Mouse (Mus musculus): Measurements from ENCODE around the gene P2ry6.

P2ry6 gene

GRCm38 (mm10) chr7:100916526-100916925 lies 57.9 kb downstream of the P2ry6 start:
- DNase-seq (ENCODE audit: low spot score in 2 of 2), result no peak

GRCm38 (mm10) chr7:100915204-100915603 lies 59.2 kb downstream of the P2ry6 start:
- DNase-seq (ENCODE audit: low spot score in 2 of 2), result no peak

GRCm38 (mm10) chr7:100911791-100912190 lies 62.7 kb downstream of the P2ry6 start:
- DNase-seq (ENCODE audit: low spot score in 2 of 2), result no peak

- DNase-seq (ENCODE audit: low spot score in 2 of 2), result no peak
Measured at GRCm38 (mm10) chr7:100911246-100911770, 63.1 kb downstream of the P2ry6 start.

- no peak for DNase-seq (ENCODE audit: low spot score in 2 of 2)
Measured at GRCm38 (mm10) chr7:100908567-100908966, 65.9 kb downstream of the P2ry6 start.

GRCm38 (mm10) chr7:100908061-100908460 lies 66.4 kb downstream of the P2ry6 start:
- no peak for DNase-seq (ENCODE audit: low spot score in 2 of 2)

- peak; percentile 79 to 84 for DNase-seq (ENCODE audit: low spot score in 2 of 2)
Measured at GRCm38 (mm10) chr7:100907231-100907630, 67.2 kb downstream of the P2ry6 start.

- DNase-seq (ENCODE audit: low spot score in 2 of 2), result no peak
Measured at GRCm38 (mm10) chr7:100906029-100906789, 68.2 kb downstream of the P2ry6 start.

- DNase-seq (ENCODE audit: low spot score in 2 of 2), result no peak
Measured at GRCm38 (mm10) chr7:100905037-100905436, 69.4 kb downstream of the P2ry6 start.

GRCm38 (mm10) chr7:100904612-100905011 lies 69.8 kb downstream of the P2ry6 start:
- no peak for DNase-seq (ENCODE audit: low spot score in 2 of 2)

- DNase-seq (ENCODE audit: low spot score in 2 of 2), result no peak
Measured at GRCm38 (mm10) chr7:100902451-100903137, 71.9 kb downstream of the P2ry6 start.

- DNase-seq (ENCODE audit: low spot score in 2 of 2), result no peak
Measured at GRCm38 (mm10) chr7:100897828-100898227, 76.6 kb downstream of the P2ry6 start.

GRCm38 (mm10) chr7:100894833-100895226 lies 79.6 kb downstream of the P2ry6 start:
- no peak for DNase-seq (ENCODE audit: low spot score in 2 of 2)

- DNase-seq (ENCODE audit: low spot score in 2 of 2), result no peak
Measured at GRCm38 (mm10) chr7:100894057-100894832, 80.2 kb downstream of the P2ry6 start.

GRCm38 (mm10) chr7:100893249-100894056 lies 81.0 kb downstream of the P2ry6 start:
- no peak for DNase-seq (ENCODE audit: low spot score in 2 of 2)
